Comparison of ENCODE assay signal across 11 mouse cellular contexts in genomic region chr11:102144957-102145470, GRCm38 (mm10). TPM values are rescaled to one million over a fixed set of nuclear protein-coding genes. Genes with fewer than 3 reads are reported as not detected.
DNase-seq lines count a peak whose midpoint lies in the region; ATAC-seq and TF ChIP-seq lines count a peak whose summit lies in the region.
"Had no signal": no experiment of that assay in that cellular context is flagged by ENCODE, and none has a peak within 500 bp of the region (broad histone marks: within the 10 kb centered on the region; RNA-seq: fewer than 3 reads in every experiment).

No protein-coding gene starts in this region.

- H3K27me3 ChIP-seq in heart, embryonic 15.5 days = peaks cover 70% of the 10 kb centered on the region
- peaks cover 21% of the 10 kb centered on the region for H3K27me3 ChIP-seq in heart, adult 2 months (ENCODE audit: control insufficient read depth, insufficient read depth, low read length)
- H3K27me3 ChIP-seq in hindbrain, postnatal 0 days (ENCODE audit: insufficient read depth, low read length) = peaks cover 51% of the 10 kb centered on the region
- H3K27me3 ChIP-seq in midbrain, embryonic 14.5 days (ENCODE audit: control insufficient read depth, insufficient read depth, low read length) = peaks cover 56% of the 10 kb centered on the region

- no peaks in the 10 kb centered on the region for H3K36me3 ChIP-seq in heart, embryonic 15.5 days
- H3K36me3 ChIP-seq in heart, adult 2 months (ENCODE audit: control insufficient read depth, insufficient read depth, low read length) = no peaks in the 10 kb centered on the region
- no peaks in the 10 kb centered on the region for H3K36me3 ChIP-seq in hindbrain, postnatal 0 days (ENCODE audit: insufficient read depth, low read length)
- H3K36me3 ChIP-seq in midbrain, embryonic 14.5 days (ENCODE audit: control insufficient read depth, insufficient read depth, low read length) = no peaks in the 10 kb centered on the region

- H3K4me2 ChIP-seq in heart, embryonic 15.5 days = peak overlapping the region; percentile 61
- peak overlapping the region; percentile 32; the same call in 1 of the 2 replicates for H3K4me2 ChIP-seq in hindbrain, postnatal 0 days (ENCODE audit: low read depth, low read length)
- peak overlapping the region; percentile 37 for H3K4me2 ChIP-seq in midbrain, embryonic 14.5 days (ENCODE audit: low read length)

- no peak for ATAC-seq in heart, embryonic 15.5 days (replicated peaks; ENCODE audit: insufficient number of reproducible peaks, insufficient read depth, low FRiP score, low read depth)
- ATAC-seq in hindbrain, postnatal 0 days = no peak
- ATAC-seq in midbrain, embryonic 14.5 days (ENCODE audit: low FRiP score, low TSS enrichment) = no peak

- TF ChIP-seq EP300 in heart, adult 2 months (IDR thresholded peaks at IDR 0.05; ENCODE audit: insufficient read depth, low read depth, low read length) = no peak

- H3K9ac ChIP-seq in heart, embryonic 15.5 days = 0 out of 2 replicates have a peak overlapping the region, but pooled peaks have one; percentile 16
- no peak overlapping the region for H3K9ac ChIP-seq in heart, adult 2 months (ENCODE audit: low read depth, low read length)
- H3K9ac ChIP-seq in hindbrain, postnatal 0 days (replicated peaks; ENCODE audit: low read length) = no peak overlapping the region
- no peak overlapping the region for H3K9ac ChIP-seq in midbrain, embryonic 14.5 days (replicated peaks; ENCODE audit: low read length)

- TF ChIP-seq POLR2A in heart, adult 2 months (IDR thresholded peaks at IDR 0.05; ENCODE audit: insufficient read depth, low read depth, low read length) = no peak

- TF ChIP-seq CTCF in heart, adult 2 months (IDR thresholded peaks at IDR 0.05) = no peak
- no peak for TF ChIP-seq CTCF in hindbrain, postnatal 0 days (IDR thresholded peaks at IDR 0.05; ENCODE audit: low read depth)

- H3K27ac ChIP-seq in heart, embryonic 15.5 days = no peak overlapping the region
- no peak overlapping the region for H3K27ac ChIP-seq in heart, adult 2 months
- no peak overlapping the region for H3K27ac ChIP-seq in hindbrain, postnatal 0 days
- no peak overlapping the region for H3K27ac ChIP-seq in midbrain, embryonic 14.5 days (replicated peaks; ENCODE audit: low read depth, low read length)

- no peaks in the 10 kb centered on the region for H3K9me3 ChIP-seq in heart, embryonic 15.5 days (replicated peaks)
- no peaks in the 10 kb centered on the region for H3K9me3 ChIP-seq in hindbrain, postnatal 0 days (ENCODE audit: low read length)
- H3K9me3 ChIP-seq in midbrain, embryonic 14.5 days (ENCODE audit: control insufficient read depth, low read length) = no peaks in the 10 kb centered on the region

- 26% methylated on average over 13 of the region's 13 CpGs for WGBS in heart, embryonic 15.5 days
- 35% methylated on average over 13 of the region's 13 CpGs for WGBS in heart, adult 2 months
- WGBS in hindbrain, postnatal 0 days = 26% methylated on average over 13 of the region's 13 CpGs
- 22% methylated on average over 13 of the region's 13 CpGs for WGBS in midbrain, embryonic 14.5 days

- peaks cover 28% of the 10 kb centered on the region for H3K4me1 ChIP-seq in heart, embryonic 15.5 days (replicated peaks)
- no peaks in the 10 kb centered on the region for H3K4me1 ChIP-seq in heart, adult 2 months (ENCODE audit: control insufficient read depth, insufficient read depth, low read length)
- no peaks in the 10 kb centered on the region for H3K4me1 ChIP-seq in hindbrain, postnatal 0 days (ENCODE audit: insufficient read depth, low read length)
- 0 out of 2 replicates have a peak, but pooled peaks cover 3% of the 10 kb centered on the region for H3K4me1 ChIP-seq in midbrain, embryonic 14.5 days (ENCODE audit: control insufficient read depth, insufficient read depth, low read length)

- peak overlapping the region; percentile 38 for H3K4me3 ChIP-seq in heart, embryonic 15.5 days
- H3K4me3 ChIP-seq in heart, adult 2 months = no peak overlapping the region
- peak overlapping the region; percentile 23; the same call in 1 of the 2 replicates for H3K4me3 ChIP-seq in hindbrain, postnatal 0 days (ENCODE audit: low read length)
- peak overlapping the region; percentile 14; the same call in 1 of the 2 replicates for H3K4me3 ChIP-seq in midbrain, embryonic 14.5 days (replicated peaks; ENCODE audit: low read depth, low read length)

- intact Hi-C loops in heart, adult 2 months (cut with DNase I) = no loop called here
- intact Hi-C loops in left cerebral cortex, postnatal 25 days (cut with DNase I) = no loop called here

- DNase-seq in heart, adult 2 months = no peak
- peak; percentile 32 for DNase-seq in c-Kit-positive CD71-positive TER-119-negative erythroid progenitor cells, embryonic 14.5 days (ENCODE audit: low read depth)
- no peak for DNase-seq in hindbrain, postnatal 0 days (ENCODE audit: low spot score)
- no peak for DNase-seq in midbrain, embryonic 14.5 days
- no peak for DNase-seq in kidney, adult 9 months
- DNase-seq in Muller cell, postnatal 12 days (ENCODE audit: inconsistent ontology term) = no peak
- DNase-seq in left cerebral cortex, postnatal 25 days (ENCODE audit: low spot score in 2 of 2) = no peak
- DNase-seq: cerebellum, adult 11 months had no signal

- no peaks in the 10 kb centered on the region for H3K79me2 ChIP-seq in heart, adult 2 months (replicated peaks; ENCODE audit: control insufficient read depth, insufficient read depth, low read length)

RNA-seq across cellular contexts. Expression of gene Nags, which starts 0.3 kb away (rescaled TPM):
- polyA plus RNA-seq in heart, embryonic 15.5 days (2015; fragmentation: Nextera tagmentation; extraction: Ambion mirVana) = 0.24 TPM in 1 of 2 replicates, not detected in the other
- not detected for total RNA-seq in heart, adult 2 months (2021)
- 0.06 and 0.12 TPM in 2 replicates for polyA plus RNA-seq in heart, adult 2 months (2012; rRNA removed)
- not detected in 2 replicates for total RNA-seq in hindbrain, postnatal 0 days (2014; rRNA removed)
- polyA plus RNA-seq in hindbrain, postnatal 0 days (2015; fragmentation: Nextera tagmentation; extraction: Ambion mirVana) = 0.09 and 0.14 TPM in 2 replicates
- 0.08 TPM in 1 of 2 replicates, not detected in the other for polyA plus RNA-seq in midbrain, embryonic 14.5 days (2014; fragmentation: Nextera tagmentation; extraction: Ambion mirVana)
- total RNA-seq in left cerebral cortex, postnatal 25 days (2021) = not detected
- total RNA-seq: CH12.LX had no signal

RNA-seq across cellular contexts. Expression of gene Tmem101, which starts 11.2 kb away (rescaled TPM):
- 30.6 and 35.9 TPM in 2 replicates for polyA plus RNA-seq in heart, embryonic 15.5 days (2015; fragmentation: Nextera tagmentation; extraction: Ambion mirVana)
- total RNA-seq in heart, adult 2 months (2021) = 10 to 100 TPM; 12.2 to 13.6 TPM
- 19.5 and 20.7 TPM in 2 replicates for polyA plus RNA-seq in heart, adult 2 months (2012; rRNA removed)
- total RNA-seq in hindbrain, postnatal 0 days (2014; rRNA removed) = 37.4 and 45.4 TPM in 2 replicates
- polyA plus RNA-seq in hindbrain, postnatal 0 days (2015; fragmentation: Nextera tagmentation; extraction: Ambion mirVana) = 40.6 and 42.5 TPM in 2 replicates
- polyA plus RNA-seq in midbrain, embryonic 14.5 days (2014; fragmentation: Nextera tagmentation; extraction: Ambion mirVana) = 32.8 and 36.1 TPM in 2 replicates
- 10 to 100 TPM; 24.8 to 28.0 TPM for total RNA-seq in left cerebral cortex, postnatal 25 days (2021)

RNA-seq across cellular contexts. Expression of gene Pyy, which starts 37.4 kb away (rescaled TPM):
- polyA plus RNA-seq in heart, embryonic 15.5 days (2015; fragmentation: Nextera tagmentation; extraction: Ambion mirVana) = not detected in 2 replicates
- total RNA-seq in heart, adult 2 months (2021) = not detected
- polyA plus RNA-seq in heart, adult 2 months (2012; rRNA removed) = not detected in 2 replicates
- total RNA-seq in hindbrain, postnatal 0 days (2014; rRNA removed) = 25.8 and 42.9 TPM in 2 replicates
- polyA plus RNA-seq in hindbrain, postnatal 0 days (2015; fragmentation: Nextera tagmentation; extraction: Ambion mirVana) = 5.7 and 9.5 TPM in 2 replicates
- polyA plus RNA-seq in midbrain, embryonic 14.5 days (2014; fragmentation: Nextera tagmentation; extraction: Ambion mirVana) = not detected in 2 replicates
- total RNA-seq in left cerebral cortex, postnatal 25 days (2021) = not detected
- total RNA-seq: CH12.LX; layer of hippocampus, adult 8-10 months had no signal

RNA-seq across cellular contexts. Expression of gene Lsm12, which starts 40.1 kb away (rescaled TPM):
- polyA plus RNA-seq in heart, embryonic 15.5 days (2015; fragmentation: Nextera tagmentation; extraction: Ambion mirVana) = 74.6 and 83.4 TPM in 2 replicates
- 10 to 100 TPM; 49.4 to 50.2 TPM for total RNA-seq in heart, adult 2 months (2021)
- 32.5 and 42.4 TPM in 2 replicates for polyA plus RNA-seq in heart, adult 2 months (2012; rRNA removed)
- total RNA-seq in hindbrain, postnatal 0 days (2014; rRNA removed) = 65.7 and 167 TPM in 2 replicates
- polyA plus RNA-seq in hindbrain, postnatal 0 days (2015; fragmentation: Nextera tagmentation; extraction: Ambion mirVana) = 147 and 153 TPM in 2 replicates
- polyA plus RNA-seq in midbrain, embryonic 14.5 days (2014; fragmentation: Nextera tagmentation; extraction: Ambion mirVana) = 76.0 and 80.9 TPM in 2 replicates
- 10 to 100 TPM; 58.3 to 66.4 TPM for total RNA-seq in left cerebral cortex, postnatal 25 days (2021)

RNA-seq across cellular contexts. Expression of gene Ppy, which starts 43.9 kb away (rescaled TPM):
- not detected in 2 replicates for polyA plus RNA-seq in heart, embryonic 15.5 days (2015; fragmentation: Nextera tagmentation; extraction: Ambion mirVana)
- not detected for total RNA-seq in heart, adult 2 months (2021)
- polyA plus RNA-seq in heart, adult 2 months (2012; rRNA removed) = not detected in 2 replicates
- not detected in 2 replicates for total RNA-seq in hindbrain, postnatal 0 days (2014; rRNA removed)
- not detected in 2 replicates for polyA plus RNA-seq in hindbrain, postnatal 0 days (2015; fragmentation: Nextera tagmentation; extraction: Ambion mirVana)
- polyA plus RNA-seq in midbrain, embryonic 14.5 days (2014; fragmentation: Nextera tagmentation; extraction: Ambion mirVana) = not detected in 2 replicates
- not detected for total RNA-seq in left cerebral cortex, postnatal 25 days (2021)
- total RNA-seq: CH12.LX; layer of hippocampus, adult 8-10 months had no signal
